Mouse (Mus musculus) layer of hippocampus, postnatal 10 days (tissue): ENCODE measurements around the gene Ear6. TPM values are rescaled to one million over a fixed set of nuclear protein-coding genes. Genes with fewer than 3 reads are reported as not detected.
"Not testable (repeated sequence)": the region's sequence is repeated elsewhere in the genome, so short reads cannot be mapped to it uniquely, and the experiment has no call there.

Source experiments
- DNase-seq, 2 experiments: peaks; one replicate each; pipeline ENCODE4 v3.0.0; 2021; ENCODE audit warnings: low spot score in 2 of 2
- long read RNA-seq: library from polyadenylated mRNA; stranded (forward); transcript quantifications from one replicate; pipeline ENCODE4 v2.0.0, GENCODE M21; 2023
- total RNA-seq, 2 experiments: library from RNA; stranded (reverse); gene quantifications; 2 replicates each; pipeline ENCODE4 v1.2.3; 2021

Ear6 gene
- total RNA-seq, result not detected
- long read RNA-seq, result 0 reads

DNA sequence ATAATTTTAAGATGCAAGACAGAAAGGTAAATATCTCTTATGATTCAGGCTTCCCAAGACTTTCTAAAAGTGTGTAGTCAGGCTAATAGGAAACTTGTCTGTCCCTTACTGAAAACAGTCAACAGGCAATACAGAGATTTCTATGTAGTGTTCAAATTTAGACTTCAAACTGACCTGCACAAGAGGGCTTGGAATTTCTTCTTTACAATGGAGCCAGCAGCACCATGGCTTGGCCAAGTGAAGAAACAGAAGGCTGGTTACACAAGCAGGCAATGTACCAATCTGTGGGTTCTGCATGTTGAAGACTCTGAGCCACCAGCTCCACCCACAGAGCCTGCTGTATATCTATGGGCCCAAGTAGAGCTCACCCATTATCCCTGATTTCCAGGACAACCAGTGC, at the start of gene Ear6:
Gene Ear6, plus strand, starts transcription at position 301 of the 400 bp plus-strand sequence.
- DNase-seq, result no peak

GRCm38 (mm10) chr14:51826625-51827024, 26.9 kb upstream of the Ear6 start:
- DNase-seq, result no peak

- DNase-seq, result peak; percentile 23 to 28
Measured at GRCm38 (mm10) chr14:51827842-51828241, 25.7 kb upstream of the Ear6 start.

GRCm38 (mm10) chr14:51829188-51829587, 24.3 kb upstream of the Ear6 start:
- DNase-seq, result no peak

DNA sequence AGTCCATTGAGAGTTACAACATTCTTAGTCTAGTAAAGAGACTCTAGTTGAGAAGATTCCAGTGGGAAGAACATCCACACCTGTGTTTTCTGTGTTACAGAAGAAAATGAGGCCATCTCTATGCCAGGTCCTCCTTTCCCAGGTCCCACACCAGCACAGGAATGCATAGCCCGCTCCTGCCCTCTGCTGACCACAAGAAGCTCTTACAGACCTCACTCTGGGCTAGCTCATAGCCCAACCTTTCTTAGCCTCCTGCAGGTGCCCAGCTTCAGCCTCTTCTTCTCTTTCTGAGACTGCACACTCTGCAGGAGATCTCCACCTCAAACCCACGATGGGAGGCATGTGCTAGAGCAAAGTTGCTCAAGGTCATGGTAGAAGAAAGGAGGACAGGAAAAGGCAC, 15.0 kb upstream of the Ear6 start:
- peak in 1 of 2 experiments; percentile 13 for DNase-seq

DNA sequence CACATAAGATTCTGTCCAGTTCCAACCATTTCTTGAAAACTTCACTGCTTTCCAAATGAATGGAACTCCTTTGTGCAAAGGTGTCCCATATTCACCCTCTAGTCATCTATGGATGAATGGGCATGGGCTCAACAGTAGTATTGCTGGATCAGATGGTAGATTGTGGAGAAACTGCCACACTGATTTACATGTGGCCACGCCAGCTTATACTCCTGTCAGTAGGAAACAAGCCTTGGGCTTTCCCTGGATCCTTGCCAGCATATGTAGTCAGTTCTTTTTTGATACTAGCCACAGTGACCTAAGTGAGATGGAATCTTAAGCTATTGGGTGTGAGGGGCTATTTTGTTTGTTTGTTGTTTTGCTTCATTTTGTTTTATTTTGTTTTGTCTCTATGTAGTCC, 11.2 kb upstream of the Ear6 start:
- no peak for DNase-seq

DNA sequence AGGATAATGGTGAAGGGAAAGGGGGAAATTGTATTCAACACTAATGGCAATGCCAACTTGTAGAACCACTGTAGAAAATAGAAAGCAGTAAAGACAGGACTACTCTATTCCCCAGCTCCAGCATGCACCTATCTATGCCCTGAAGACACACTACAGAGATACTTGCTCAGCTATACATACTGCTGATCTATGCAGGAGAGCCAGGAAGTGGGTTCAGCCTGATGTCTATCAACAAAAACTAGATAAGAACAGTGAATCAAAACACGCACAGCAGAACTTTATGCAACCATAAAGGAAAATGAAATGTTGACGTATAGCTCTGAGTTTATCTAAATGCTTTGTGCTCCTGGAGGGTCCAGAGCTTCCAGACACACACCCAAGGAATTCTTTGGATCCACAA, 10.7 kb upstream of the Ear6 start:
- DNase-seq, result no peak

- no peak for DNase-seq
Measured at GRCm38 (mm10) chr14:51843882-51844281, 9.6 kb upstream of the Ear6 start.

DNA sequence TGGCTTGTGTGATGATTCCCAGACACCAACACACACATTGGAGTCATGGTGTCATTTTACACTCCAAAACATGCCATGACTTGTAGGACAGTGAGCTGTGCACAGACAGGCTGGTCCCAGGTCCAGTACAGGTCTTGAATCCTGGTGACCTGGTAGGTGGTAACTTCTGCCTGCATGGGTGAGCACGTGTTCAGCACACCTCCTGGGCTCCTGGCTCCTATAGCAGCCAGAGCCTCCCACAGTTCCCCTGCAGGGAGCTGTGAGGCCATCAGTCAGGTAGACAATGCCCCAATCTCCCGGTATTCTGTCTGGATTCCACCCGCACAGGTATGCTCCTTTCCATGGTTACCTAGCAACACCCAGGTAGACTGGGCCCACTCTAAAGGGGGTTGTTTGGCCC, 6.9 kb upstream of the Ear6 start:
- DNase-seq, result no peak

DNA sequence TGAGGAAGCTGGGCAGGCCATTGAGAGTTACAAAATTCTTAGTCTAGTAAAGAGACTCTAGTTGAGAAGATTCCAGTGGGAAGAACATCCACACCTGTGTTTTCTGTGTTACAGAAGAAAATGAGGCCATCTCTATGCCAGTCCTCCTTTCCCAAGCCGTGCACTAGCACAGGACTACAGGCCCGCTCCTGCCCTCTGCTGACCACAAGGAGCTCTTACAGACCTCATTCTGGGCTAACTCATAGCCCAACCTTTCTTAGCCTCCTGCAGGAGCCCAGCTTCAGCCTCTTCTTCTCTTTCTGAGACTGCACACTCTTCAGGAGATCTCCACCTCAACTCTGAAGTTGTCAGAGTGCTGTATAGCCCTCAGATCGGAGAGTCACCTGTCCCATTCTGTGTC, 2.5 kb upstream of the Ear6 start:
- DNase-seq, result peak in 1 of 2 experiments; percentile 6

- DNase-seq, result not testable (repeated sequence)
Measured at GRCm38 (mm10) chr14:51855280-51855679, 1.8 kb downstream of the Ear6 start.

DNA sequence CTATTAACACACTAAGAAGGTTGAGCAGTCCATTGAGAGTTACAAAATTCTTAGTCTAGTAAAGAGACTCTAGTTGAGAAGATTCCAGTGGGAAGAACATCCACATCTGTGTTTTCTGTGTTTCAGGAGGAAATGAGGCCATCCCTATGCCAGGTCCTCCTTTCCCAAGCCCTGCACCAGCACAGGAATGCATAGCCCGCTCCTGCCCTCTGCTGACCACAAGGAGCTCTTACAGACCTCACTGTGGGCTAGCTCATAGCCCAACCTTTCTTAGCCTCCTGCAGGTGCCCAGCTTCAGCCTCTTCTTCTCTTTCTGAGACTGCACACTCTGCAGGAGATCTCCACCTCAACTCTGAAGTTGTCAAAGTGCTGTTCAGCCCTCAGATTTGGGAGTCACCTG, 10.1 kb downstream of the Ear6 start:
- DNase-seq, result peak in 1 of 2 experiments; percentile 27

GRCm38 (mm10) chr14:51870756-51871155, 17.3 kb downstream of the Ear6 start:
- no peak for DNase-seq

- DNase-seq, result no peak
Measured at GRCm38 (mm10) chr14:51871741-51872140, 18.2 kb downstream of the Ear6 start.

- no peak for DNase-seq
Measured at GRCm38 (mm10) chr14:51877517-51877916, 24.0 kb downstream of the Ear6 start.

- DNase-seq, result peak; percentile 62 to 71
Measured at GRCm38 (mm10) chr14:51883527-51884030, 30.1 kb downstream of the Ear6 start.

DNA sequence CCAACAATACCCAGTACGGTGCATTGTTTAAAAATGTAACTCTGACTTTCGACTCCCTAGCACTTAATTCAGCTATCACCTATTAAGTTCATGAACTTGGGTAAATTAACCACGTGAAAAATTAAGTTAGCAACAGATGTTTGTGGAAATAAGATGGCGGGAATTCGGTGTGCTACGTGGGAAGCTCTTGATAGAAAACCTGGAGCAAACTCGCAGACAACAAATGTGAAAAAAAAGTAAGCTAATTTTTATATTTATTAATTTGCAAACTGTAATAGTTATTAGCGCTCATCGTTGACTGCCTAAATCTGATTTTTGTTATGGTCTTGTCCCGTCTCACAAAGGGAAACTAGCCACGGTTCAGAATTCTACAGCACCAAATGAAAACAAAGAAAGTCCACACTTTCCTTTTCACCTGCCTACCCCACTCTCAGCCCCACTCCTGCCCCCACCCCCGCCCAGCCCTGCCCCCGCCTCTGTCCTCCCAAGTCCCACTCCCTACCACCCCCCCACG, 30.6 kb downstream of the Ear6 start:
- DNase-seq, result no peak

GRCm38 (mm10) chr14:51884598-51885331, 31.3 kb downstream of the Ear6 start, which contains the start of gene Mettl17:
Gene Mettl17 (plus strand): TSS chr14:51884842.
- peak; percentile 91 to 92 for DNase-seq

- no peak for DNase-seq
Measured at GRCm38 (mm10) chr14:51886051-51886450, 32.6 kb downstream of the Ear6 start.

DNA sequence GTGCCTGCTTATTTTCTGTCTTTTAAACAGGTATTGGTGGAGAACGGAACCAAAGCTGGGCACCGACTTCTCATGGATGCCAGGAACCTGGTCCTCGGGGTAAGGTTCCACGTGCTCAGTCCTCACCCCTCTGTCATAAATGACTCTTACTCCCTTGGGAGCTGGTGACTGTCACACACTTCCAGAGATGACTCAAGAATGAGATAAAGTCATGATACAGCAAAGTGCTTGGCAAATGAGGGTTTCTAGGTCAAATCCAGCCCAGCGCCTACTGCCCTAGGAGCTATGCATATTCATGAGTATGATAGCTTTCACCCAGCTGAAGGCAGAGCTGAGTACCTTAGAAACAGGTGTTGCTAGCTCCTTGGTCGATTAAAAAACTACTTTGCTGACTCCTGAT, 36.3 kb downstream of the Ear6 start:
- no peak for DNase-seq

DNA sequence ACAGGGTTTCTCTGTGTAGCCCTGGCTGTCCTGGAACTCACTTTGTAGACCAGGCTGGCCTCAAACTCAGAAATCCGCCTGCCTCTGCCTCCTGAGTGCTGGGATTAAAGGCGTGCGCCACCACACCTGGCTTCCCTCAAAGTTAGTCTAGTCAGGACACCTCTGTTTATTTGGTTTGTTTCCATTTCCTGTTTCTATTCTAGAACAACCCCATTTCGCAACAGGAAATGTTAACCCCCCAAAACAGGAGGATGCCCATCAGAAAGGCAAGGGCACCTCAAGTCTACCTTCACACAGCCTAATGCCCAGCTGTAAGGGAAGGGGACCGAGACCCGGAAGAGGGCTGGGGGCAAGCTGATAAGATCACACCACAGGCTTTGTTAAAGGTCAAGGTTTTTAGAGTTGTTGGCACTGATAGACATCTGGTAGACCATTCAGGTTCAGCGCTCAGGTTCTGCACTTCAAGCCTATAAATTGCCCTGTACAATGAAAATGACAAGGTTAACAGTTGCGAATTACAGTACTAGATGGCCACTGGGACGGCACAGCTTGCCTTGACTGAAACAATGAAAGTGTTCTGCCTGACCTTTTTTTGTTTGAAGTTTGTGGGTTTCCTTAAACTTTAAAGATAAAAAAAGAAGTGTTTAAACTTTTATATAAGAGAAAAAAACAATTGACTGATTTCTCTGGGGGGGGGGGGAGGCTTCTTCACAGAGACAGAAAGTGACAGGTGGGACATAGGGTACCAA, 38.9 kb downstream of the Ear6 start, which contains the start of gene Slc39a2:
Gene Slc39a2, plus strand, starts transcription at position 699 of the 749 bp plus-strand sequence.
- DNase-seq, result no peak
